Comparison of ENCODE assay signal across 11 mouse cellular contexts in genomic region chr1:106175360-106175759, GRCm38 (mm10). TPM values are rescaled to one million over a fixed set of nuclear protein-coding genes. Genes with fewer than 3 reads are reported as not detected.
A peak's percentile ranks its signal among the peaks of the same experiment; 100 is the strongest.
DNase-seq lines count a peak whose midpoint lies in the region; ATAC-seq and TF ChIP-seq lines count a peak whose summit lies in the region.
"Had no signal": no experiment of that assay in that cellular context is flagged by ENCODE, and none has a peak within 500 bp of the region (broad histone marks: within the 10 kb centered on the region; RNA-seq: fewer than 3 reads in every experiment).

No protein-coding gene starts in this region.

- 48% methylated on average over 3 of the region's 3 CpGs for WGBS in heart, embryonic 12.5 days
- 36% methylated on average over 3 of the region's 3 CpGs for WGBS in forebrain, embryonic 13.5 days
- 54% methylated on average over 3 of the region's 3 CpGs for WGBS in intestine, postnatal 0 days

- dilution Hi-C loops in CH12.LX (cut with MboI; ENCODE audit: extremely low pct_ligation_motif_present, extremely low pct_unique_long_range_greater_than_20kb, low sequenced_read_pairs), result no loop called here

- TF ChIP-seq POLR2A in CH12.LX (IDR thresholded peaks at IDR 0.05; ENCODE audit: low read depth, low read length), result no peak

- peak overlapping the region; percentile 29 for H3K4me3 ChIP-seq in heart, embryonic 12.5 days
- H3K4me3 ChIP-seq in CH12.LX (replicated peaks in 1 of 3; ENCODE audit: low read depth in 2 of 3, low read length in 2 of 3, poor library complexity in 1 of 3), result peak overlapping the region; percentile 39 to 95 (median 85)
- H3K4me3 ChIP-seq in forebrain, embryonic 13.5 days, result peak overlapping the region; percentile 95
- no peak overlapping the region for H3K4me3 ChIP-seq in intestine, postnatal 0 days (ENCODE audit: low read depth, low read length)
- H3K4me3 ChIP-seq: lung, embryonic 15.5 days; stomach, embryonic 15.5 days had no signal

- H3K9me3 ChIP-seq in heart, embryonic 12.5 days (replicated peaks), result no peaks in the 10 kb centered on the region
- no peaks in the 10 kb centered on the region for H3K9me3 ChIP-seq in CH12.LX (replicated peaks; ENCODE audit: low read length)
- no peaks in the 10 kb centered on the region for H3K9me3 ChIP-seq in forebrain, embryonic 13.5 days (replicated peaks)
- no peaks in the 10 kb centered on the region for H3K9me3 ChIP-seq in intestine, postnatal 0 days (ENCODE audit: control insufficient read depth)
- H3K9me3 ChIP-seq: lung, embryonic 15.5 days; stomach, embryonic 15.5 days had no signal

- TF ChIP-seq RAD21 in CH12.LX (IDR thresholded peaks at IDR 0.05; ENCODE audit: low read depth, low read length), result no peak

- intact Hi-C loops in heart, postnatal 14 days (cut with DNase I), result loop anchor here (10.0 kb wide), 1 partner anchor 181 kb away; the partner anchor contains the start of gene Zcchc2

- no peak overlapping the region for H3K27ac ChIP-seq in heart, embryonic 12.5 days (ENCODE audit: poor library complexity, severe bottlenecking)
- H3K27ac ChIP-seq in CH12.LX (ENCODE audit: insufficient read depth, low read depth), result no peak overlapping the region
- no peak overlapping the region for H3K27ac ChIP-seq in forebrain, embryonic 13.5 days
- H3K27ac ChIP-seq in intestine, postnatal 0 days (ENCODE audit: low read depth, low read length), result no peak overlapping the region
- H3K27ac ChIP-seq: lung, embryonic 15.5 days; stomach, embryonic 15.5 days had no signal

- H3K4me2 ChIP-seq in heart, embryonic 12.5 days, result peak overlapping the region; percentile 56
- peak overlapping the region; percentile 77; the same call in 1 of the 2 replicates for H3K4me2 ChIP-seq in CH12.LX (ENCODE audit: insufficient read depth, low read depth, poor library complexity, severe bottlenecking)
- H3K4me2 ChIP-seq in forebrain, embryonic 13.5 days, result peak overlapping the region; percentile 66
- peak overlapping the region; percentile 89; the same call in 1 of the 2 replicates for H3K4me2 ChIP-seq in intestine, postnatal 0 days (replicated peaks; ENCODE audit: low read depth)

- no peak for TF ChIP-seq EP300 in CH12.LX (IDR thresholded peaks at IDR 0.05; ENCODE audit: low read length)

- DNase-seq in heart, postnatal 14 days, result no peak
- DNase-seq in CH12.LX (ENCODE audit: extremely low read depth), result no peak
- no peak for DNase-seq in right cerebral cortex, postnatal 4 days
- DNase-seq in layer of hippocampus, adult 9-10 months (ENCODE audit: low spot score), result no peak
- DNase-seq: cerebellum, adult 9-11 months had no signal

- no peaks in the 10 kb centered on the region for H3K27me3 ChIP-seq in heart, embryonic 12.5 days (replicated peaks)
- no peaks in the 10 kb centered on the region for H3K27me3 ChIP-seq in CH12.LX (replicated peaks)
- no peaks in the 10 kb centered on the region for H3K27me3 ChIP-seq in forebrain, embryonic 13.5 days
- H3K27me3 ChIP-seq in intestine, postnatal 0 days (replicated peaks; ENCODE audit: control insufficient read depth, insufficient read depth, low read length), result no peaks in the 10 kb centered on the region
- H3K27me3 ChIP-seq: lung, embryonic 15.5 days; stomach, embryonic 15.5 days had no signal

- no peak overlapping the region for H3K9ac ChIP-seq in heart, embryonic 12.5 days
- peak overlapping the region; percentile 23; the same call in 1 of the 2 replicates for H3K9ac ChIP-seq in CH12.LX (ENCODE audit: insufficient read depth, low read depth)
- H3K9ac ChIP-seq in forebrain, embryonic 13.5 days, result peak overlapping the region; percentile 58
- no peak overlapping the region for H3K9ac ChIP-seq in intestine, postnatal 0 days (ENCODE audit: low read depth, low read length)
- H3K9ac ChIP-seq: lung, embryonic 15.5 days; stomach, embryonic 15.5 days had no signal

- no peak for ATAC-seq in heart, embryonic 12.5 days (ENCODE audit: insufficient number of reproducible peaks, low FRiP score)
- no peak for ATAC-seq in forebrain, embryonic 13.5 days
- no peak for ATAC-seq in intestine, postnatal 0 days
- ATAC-seq in granulocyte monocyte progenitor cell, adult 5-6 weeks (replicated peaks; ENCODE audit: poor library complexity, severe bottlenecking), result no peak

- H3K36me3 ChIP-seq in heart, embryonic 12.5 days, result no peaks in the 10 kb centered on the region
- peaks cover 0 to 7% of the 10 kb centered on the region in 2 experiments for H3K36me3 ChIP-seq in CH12.LX (replicated peaks in 1 of 2; ENCODE audit: control insufficient read depth in 1 of 2, insufficient read depth in 1 of 2, low read length in 1 of 2)
- no peaks in the 10 kb centered on the region for H3K36me3 ChIP-seq in forebrain, embryonic 13.5 days (ENCODE audit: poor library complexity, severe bottlenecking)
- H3K36me3 ChIP-seq in intestine, postnatal 0 days (ENCODE audit: control insufficient read depth, insufficient read depth), result no peaks in the 10 kb centered on the region
- H3K36me3 ChIP-seq: lung, embryonic 15.5 days; stomach, embryonic 15.5 days had no signal

- TF ChIP-seq CTCF in CH12.LX (conservative IDR thresholded peaks at IDR 0.05 in 1 of 2, IDR thresholded peaks at IDR 0.05 in 1 of 2; ENCODE audit: low read depth in 2 of 2, low read length in 2 of 2), result no peak
- TF ChIP-seq CTCF in intestine, postnatal 0 days (IDR thresholded peaks at IDR 0.05; ENCODE audit: low read depth), result no peak

- in situ Hi-C loops in CH12.LX (cut with MboI; ENCODE audit: low pct_ligation_motif_present, low pct_unique_long_range_greater_than_20kb, low sequenced_read_pairs), result no loop called here

- H3K79me2 ChIP-seq in CH12.LX (replicated peaks; ENCODE audit: control insufficient read depth, extremely low read depth, insufficient read depth, poor library complexity, severe bottlenecking), result peaks cover 57% of the 10 kb centered on the region

- H3K4me1 ChIP-seq in heart, embryonic 12.5 days (replicated peaks), result peaks cover 12% of the 10 kb centered on the region
- H3K4me1 ChIP-seq in CH12.LX (ENCODE audit: control insufficient read depth in 1 of 2, insufficient read depth in 2 of 2), result peaks cover 0 to 33% of the 10 kb centered on the region in 2 experiments; a peak in 2 of 4 replicates
- peaks cover 61% of the 10 kb centered on the region for H3K4me1 ChIP-seq in forebrain, embryonic 13.5 days
- no peaks in the 10 kb centered on the region for H3K4me1 ChIP-seq in intestine, postnatal 0 days (replicated peaks; ENCODE audit: control insufficient read depth, insufficient read depth, low read length)

TF ChIP-seq in CH12.LX, 34 proteins besides CTCF, POLR2A, EP300 and RAD21:
- TF ChIP-seq PAX5 (IDR thresholded peaks at IDR 0.05; ENCODE audit: low read length) (no peak), TBP (conservative IDR thresholded peaks at IDR 0.05; ENCODE audit: low read depth, low read length) (no peak), MXI1 (IDR thresholded peaks at IDR 0.05; ENCODE audit: low read depth, low read length) (no peak), CHD1 (IDR thresholded peaks at IDR 0.05; ENCODE audit: low read depth, low read length) (no peak), UBTF (IDR thresholded peaks at IDR 0.05; ENCODE audit: low read depth, low read length) (no peak)

RNA-seq across cellular contexts. Expression of gene Phlpp1, which starts 3.8 kb away (rescaled TPM):
- polyA plus RNA-seq in heart, embryonic 12.5 days (2016; fragmentation: Nextera tagmentation; extraction: Ambion mirVana), result 4.4 and 4.8 TPM in 2 replicates
- total RNA-seq in heart, postnatal 14 days (2021), result 10 to 100 TPM; 19.7 TPM
- total RNA-seq in CH12.LX (2012; rRNA removed) (15.3 and 20.9 TPM in 2 replicates), CH12.LX (2014; rRNA removed) (12.6 and 14.8 TPM in 2 replicates)
- 37.2 and 38.4 TPM in 2 replicates for polyA plus RNA-seq in CH12.LX (2012; ENCODE audit: insufficient read length, low read depth)
- polyA plus RNA-seq in forebrain, embryonic 13.5 days (2015; fragmentation: Nextera tagmentation; extraction: Ambion mirVana), result 8.0 and 8.8 TPM in 2 replicates
- 1.6 and 2.3 TPM in 2 replicates for polyA plus RNA-seq in intestine, postnatal 0 days (2015; fragmentation: Nextera tagmentation; extraction: Ambion mirVana)
- total RNA-seq in granulocyte monocyte progenitor cell, adult 5-6 weeks (2014; fragmentation: Nextera tagmentation), result 0.94 and 2.2 TPM in 2 replicates
- total RNA-seq in granulocyte monocyte progenitor cell, adult 5-6 weeks (2017), result 1.7 and 2.1 TPM in 2 replicates

Comparison
In these comparisons a context has a peak if more than half of its experiments do, and no peak if none do; other contexts are left out.
1. H3K9ac ChIP-seq: peak in CH12.LX (single experiment) and forebrain, embryonic 13.5 days (single experiment); none in heart, embryonic 12.5 days (single experiment) and intestine, postnatal 0 days (single experiment).
2. Peak in every context shown above with its lines, with median percentiles within 50 percentile points of each other: H3K4me2 ChIP-seq.